Mouse (Mus musculus) heart, adult 11 months (tissue): ENCODE results near the gene Mcrip1.
"Not testable (repeated sequence)": the region's sequence is repeated elsewhere in the genome, so short reads cannot be mapped to it uniquely, and the experiment has no call there.

Experiments used
- DNase-seq: peaks from one replicate; pipeline ENCODE4 v3.0.0; 2022

Mcrip1 gene

DNA sequence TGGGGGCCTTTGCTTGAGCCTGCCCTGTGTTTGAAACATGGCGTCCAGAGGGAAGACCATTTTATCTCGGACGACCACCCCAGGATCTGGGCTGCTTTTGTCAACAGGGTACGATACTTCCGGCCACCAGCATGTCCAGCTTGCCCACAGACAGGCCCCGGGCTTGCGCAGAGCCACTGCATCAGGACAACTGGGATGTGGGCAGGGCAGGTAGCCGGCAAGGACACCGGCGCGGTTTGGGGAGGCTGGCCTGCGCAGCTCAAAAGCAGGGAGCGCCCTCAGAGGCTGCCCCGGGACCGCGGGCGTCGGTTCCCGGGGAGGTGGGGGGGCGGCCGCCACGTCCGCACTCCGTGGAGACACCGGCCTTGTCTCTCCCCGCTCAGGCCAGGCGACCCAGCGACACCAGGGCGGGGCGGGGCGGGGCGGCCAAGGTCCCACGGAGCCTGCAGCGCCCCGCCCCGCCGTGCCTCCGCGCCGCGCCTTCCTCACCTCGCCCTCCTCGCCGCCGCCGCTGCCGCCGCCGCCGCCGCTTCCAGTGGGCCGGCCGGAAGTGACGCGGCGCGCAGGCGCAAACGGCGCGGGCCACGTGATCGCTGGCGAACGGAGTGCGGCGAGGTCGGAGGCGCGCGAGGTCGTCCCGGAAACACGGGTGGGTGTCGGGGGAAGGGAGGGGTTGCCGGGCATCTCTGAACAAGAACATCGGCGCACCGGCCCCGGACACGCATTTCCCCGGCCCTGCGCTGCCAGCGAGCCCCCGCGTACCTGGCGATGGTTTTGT is at the start of gene Mcrip1:
TSS of gene Mcrip1 (minus strand) at position 560 of the 778 bp plus-strand sequence.
- peak; percentile 99 for DNase-seq

DNA sequence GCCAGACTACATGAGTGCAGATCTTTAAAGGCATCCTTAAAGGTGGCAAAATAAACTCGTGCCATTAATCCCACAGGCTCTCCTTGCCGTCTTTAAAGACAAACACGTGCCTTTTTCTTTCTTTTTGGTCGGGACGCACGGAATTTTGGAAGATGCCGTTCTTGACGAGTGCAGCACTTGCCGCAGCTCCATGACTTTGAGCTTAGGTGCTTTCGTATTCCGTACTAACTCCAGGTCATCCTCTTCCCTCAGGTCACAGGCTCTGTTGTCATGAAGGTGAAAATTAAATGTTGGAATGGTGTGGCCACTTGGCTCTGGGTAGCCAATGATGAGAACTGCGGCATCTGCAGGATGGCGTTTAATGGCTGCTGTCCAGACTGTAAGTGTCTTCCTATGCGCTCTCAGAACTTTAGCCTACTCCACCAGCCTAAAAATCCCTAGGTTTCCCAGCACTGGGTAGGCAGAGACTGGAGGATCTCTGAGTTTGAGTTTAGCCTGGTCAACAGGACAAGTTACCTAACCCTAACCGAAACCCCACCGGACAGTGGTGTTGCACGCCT is 49.5 kb upstream of the Mcrip1 start:
- peak; percentile 86 for DNase-seq

DNA sequence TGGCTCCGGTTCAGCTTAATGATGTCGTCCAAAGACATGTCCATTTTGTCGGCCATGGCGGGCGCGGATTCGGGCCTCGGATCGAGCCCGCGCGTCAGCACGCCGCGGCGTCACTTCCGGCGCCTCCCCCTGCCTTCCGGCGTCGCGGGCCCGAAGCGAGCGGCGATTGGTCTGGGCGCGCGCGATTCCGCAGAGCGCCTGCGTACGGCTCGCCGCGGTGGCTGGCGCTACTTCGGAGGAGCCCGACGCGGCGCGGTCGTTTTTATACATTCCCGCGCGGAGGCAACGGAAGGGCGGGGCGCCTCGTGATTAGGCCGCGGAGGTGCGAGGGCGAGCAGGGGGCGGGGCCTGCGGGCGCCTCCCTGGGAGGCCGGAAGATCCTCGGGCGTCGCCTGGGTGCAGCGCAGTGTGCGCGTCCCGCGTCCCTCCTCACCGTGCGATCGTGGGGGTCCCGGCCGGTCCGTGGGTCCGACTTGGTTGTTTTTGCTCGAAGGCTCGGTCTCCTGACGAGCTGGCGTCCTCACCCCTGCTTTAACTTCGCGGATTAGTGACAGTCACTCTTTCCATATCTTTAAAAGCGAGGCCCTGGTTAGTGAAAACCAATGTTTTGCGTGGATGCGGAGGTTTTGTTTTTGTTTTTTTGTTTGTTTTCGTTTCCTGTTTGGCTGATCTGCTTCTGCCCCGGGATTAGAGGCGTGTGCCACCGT is 48.9 kb upstream of the Mcrip1 start, which contains the start of the genes Alyref and Anapc11:
TSS of gene Alyref (minus strand) at position 83 of the 707 bp plus-strand sequence.
TSS of gene Anapc11 (plus strand) at position 139 of the 707 bp plus-strand sequence.
- DNase-seq, result peak; percentile 99

DNA sequence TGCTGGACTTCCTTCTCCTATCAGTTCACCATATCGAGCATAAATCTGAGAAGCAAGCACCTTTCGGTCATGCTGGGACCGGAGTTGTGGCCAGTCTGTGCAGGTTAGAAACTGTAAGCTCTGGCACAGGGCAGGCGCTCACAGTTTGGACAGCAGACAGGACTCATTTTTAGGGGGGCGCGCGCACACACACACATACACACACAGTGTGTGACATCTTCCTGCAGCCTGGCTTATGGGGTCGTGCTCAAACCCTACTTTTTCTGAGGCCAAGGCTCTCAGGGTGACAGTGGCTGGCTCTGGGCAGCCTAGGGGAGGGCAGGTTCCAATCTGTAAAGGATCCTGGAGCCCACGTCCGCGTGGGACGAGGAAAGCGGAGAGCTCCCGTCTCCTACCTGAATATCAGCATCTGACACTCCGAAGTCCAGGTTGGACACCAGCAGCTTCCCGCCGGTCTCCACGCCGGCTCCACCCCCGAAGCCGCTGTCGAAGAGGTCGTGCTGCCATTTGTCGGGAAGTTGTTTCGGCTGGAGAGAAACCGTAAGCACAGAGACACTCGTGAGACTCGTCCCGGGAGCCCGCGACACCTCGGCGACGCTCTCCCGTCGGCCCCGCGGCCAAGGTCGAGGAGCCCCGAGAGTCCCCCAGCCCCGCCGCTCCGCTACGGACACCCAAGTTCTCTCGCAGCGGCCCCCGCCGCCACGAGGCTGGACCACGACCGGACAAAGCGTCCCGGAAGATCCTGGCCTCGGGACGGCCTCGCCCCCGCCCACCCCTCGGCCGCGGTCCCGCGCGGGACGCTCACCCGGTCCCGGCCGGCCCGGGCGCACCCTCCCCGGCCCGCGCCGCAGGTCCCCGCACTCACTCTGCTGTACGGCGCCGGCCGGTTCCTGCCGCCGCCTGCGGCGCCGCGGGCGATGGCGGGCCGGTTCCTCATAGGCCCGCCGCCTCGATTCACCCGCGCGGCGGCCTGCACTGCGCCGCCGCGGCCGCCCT is 48.0 kb upstream of the Mcrip1 start:
- peak; percentile 93 for DNase-seq

DNA sequence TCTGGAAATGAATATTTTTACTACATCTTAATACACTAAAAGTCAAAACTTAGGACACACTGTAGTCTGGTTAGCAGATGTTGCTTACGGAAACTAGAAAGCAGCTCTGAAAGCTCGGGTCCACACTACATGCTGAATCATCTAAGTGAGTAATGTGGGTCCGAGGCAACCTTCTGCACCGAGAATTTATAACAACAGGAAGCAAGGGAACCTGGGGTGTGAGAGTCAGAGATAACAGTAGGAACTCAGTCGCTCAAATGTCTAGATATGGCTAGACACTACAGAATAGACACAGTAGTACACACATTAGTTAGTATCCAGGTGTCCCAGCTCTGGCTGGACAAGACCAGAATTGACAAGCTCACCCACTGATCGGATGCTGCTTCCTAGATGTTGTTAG is 39.0 kb upstream of the Mcrip1 start:
- no peak for DNase-seq

DNA sequence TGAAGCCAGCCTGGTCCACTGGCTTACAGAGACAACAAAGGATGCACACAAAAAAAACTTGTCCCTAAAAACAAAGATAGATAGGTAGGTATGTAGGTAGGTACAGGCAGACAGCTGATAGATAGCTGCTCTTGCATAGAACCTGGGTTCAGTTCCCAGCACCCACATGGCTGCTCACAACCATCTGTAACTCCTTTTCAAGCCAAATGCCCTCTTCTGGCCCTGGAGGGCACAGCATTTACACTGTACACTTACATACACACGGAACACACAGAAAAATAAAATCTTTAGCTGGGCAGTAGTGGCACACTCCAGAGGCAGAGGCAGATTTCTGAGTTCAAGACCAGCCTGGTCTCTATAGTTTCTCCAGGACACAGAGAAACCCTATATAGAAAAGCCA is 34.4 kb upstream of the Mcrip1 start:
- DNase-seq, result no peak

DNA sequence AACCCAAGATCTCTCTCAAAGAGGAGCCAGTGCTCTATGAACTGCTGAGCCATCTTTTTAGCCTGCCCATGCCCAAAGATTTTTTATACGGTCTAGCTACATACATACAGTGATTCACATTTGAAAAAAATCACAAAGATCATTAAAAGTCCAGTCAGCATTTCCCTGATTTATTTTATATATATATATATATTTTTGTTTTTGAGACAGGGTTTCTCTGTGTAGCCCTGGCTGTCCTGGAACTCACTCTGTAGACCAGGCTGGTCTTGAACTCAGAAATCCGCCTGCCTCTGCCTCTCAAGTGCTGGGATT is 33.4 kb upstream of the Mcrip1 start:
- not testable (repeated sequence) for DNase-seq

DNA sequence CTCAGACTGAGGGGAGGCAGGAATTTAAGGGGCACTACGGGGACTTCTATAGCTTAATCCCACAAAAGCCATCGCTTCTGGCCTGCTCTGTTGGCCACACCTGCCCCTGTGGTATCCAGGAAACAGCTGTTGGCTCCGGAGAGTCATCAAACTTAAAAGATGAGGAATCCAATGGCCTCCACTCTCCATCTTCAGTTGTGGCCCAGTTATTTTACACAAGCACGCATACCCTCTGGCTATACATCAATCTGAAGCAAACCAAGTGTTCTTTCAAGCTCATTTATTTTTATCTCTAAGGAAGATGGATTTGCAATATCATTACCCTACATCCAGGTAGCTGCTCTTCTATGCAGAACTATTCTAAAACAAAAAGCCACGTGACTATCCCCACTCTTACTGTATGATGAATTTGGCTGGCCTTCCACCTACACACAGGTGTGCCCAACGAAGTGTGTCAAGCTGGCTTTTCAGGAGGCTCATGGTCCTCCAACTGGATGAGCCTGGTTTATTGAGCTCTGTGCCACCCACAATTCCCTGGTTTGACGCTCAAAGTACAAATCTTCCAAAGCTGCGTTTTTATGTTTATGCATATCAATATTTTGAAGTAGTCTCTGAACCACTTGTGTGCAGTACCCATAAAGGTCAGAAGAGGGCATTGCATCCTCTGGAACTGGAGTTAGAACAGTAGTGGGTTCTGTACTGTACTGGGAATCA is 32.9 kb upstream of the Mcrip1 start:
- DNase-seq, result peak; percentile 89

DNA sequence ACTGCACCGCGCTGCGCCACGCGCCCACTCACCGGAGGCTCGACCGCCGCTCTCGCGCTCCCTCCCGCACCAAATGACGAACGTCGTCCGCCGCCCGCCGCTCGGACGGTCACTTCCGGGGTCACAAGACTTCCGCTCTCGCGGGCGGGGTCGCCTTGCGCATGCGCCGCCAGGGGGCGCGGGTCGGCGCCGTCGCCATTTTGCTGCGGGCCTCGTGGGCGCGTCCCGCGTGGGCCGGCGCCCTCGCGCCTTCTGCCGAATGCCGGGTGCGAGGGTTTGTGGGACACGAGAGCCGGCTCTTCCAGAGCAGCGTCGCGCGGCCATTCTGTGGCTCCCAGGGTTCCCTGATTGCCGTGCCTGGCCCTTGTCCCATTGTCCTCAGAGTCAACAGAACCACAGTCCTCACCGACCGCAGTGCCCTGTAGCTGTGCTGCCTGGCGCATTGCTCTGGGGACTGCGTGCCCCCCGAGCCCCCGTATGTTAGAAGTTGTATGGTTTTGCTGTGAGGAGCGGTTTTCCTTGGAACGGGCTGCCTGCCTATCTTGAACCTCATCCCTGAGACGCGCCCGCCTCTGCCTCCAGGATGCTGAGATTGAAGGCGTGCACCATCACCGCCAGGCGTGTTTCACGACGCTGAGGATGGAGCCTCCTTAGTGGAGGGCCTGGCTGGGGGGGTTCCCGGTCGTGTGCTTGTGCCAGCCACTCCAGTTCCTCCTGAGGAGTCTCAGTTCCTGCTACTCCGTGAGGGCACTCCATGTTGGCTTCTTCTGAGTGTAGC is 32.2 kb upstream of the Mcrip1 start, which contains the start of gene Arhgdia:
TSS of gene Arhgdia (minus strand) at position 135 of the 778 bp plus-strand sequence.
- DNase-seq, result peak; percentile 99

DNA sequence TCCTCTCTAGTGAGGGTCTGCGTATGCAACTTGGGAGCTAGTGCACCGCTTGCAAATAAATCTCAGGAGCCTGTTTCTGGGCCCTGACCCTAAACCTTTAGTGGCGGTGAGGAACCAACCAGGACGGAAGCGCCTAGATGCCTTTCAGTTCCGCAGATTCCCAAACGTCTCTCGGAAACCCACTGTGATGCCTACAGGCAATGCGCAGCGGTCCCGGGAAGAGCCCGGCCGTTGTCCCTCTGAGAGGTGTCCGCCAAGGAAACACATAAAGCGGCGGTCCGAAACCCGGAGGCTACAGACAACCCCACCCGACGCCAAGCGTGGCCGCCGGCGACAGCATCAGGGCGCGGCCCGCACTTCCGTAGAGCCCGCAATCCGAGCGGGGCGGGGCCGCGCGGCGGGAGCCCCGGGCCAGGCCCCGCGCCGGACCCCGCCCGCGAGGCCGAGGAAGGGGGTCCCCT is 31.4 kb upstream of the Mcrip1 start:
- DNase-seq, result peak; percentile 96

DNA sequence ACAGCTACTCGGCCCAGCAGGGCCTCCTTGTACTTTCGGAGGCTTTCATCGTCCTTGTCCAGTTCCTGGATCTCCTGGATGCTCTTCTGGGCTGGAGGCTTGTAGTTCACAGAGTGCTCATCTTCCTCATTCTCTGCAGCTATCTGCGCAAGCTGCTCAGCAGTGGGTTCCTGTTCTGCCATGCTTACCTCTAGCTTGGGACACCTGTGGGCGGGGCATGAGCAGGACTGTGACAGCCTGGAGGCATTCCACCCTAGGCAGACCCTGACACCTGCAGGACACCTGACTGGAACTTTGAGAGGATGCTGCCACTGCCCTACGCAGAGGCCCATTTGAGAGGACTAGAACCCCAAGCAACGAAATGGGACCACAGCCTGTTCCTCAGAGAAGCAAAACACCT is 30.7 kb upstream of the Mcrip1 start:
- peak; percentile 96 for DNase-seq

DNA sequence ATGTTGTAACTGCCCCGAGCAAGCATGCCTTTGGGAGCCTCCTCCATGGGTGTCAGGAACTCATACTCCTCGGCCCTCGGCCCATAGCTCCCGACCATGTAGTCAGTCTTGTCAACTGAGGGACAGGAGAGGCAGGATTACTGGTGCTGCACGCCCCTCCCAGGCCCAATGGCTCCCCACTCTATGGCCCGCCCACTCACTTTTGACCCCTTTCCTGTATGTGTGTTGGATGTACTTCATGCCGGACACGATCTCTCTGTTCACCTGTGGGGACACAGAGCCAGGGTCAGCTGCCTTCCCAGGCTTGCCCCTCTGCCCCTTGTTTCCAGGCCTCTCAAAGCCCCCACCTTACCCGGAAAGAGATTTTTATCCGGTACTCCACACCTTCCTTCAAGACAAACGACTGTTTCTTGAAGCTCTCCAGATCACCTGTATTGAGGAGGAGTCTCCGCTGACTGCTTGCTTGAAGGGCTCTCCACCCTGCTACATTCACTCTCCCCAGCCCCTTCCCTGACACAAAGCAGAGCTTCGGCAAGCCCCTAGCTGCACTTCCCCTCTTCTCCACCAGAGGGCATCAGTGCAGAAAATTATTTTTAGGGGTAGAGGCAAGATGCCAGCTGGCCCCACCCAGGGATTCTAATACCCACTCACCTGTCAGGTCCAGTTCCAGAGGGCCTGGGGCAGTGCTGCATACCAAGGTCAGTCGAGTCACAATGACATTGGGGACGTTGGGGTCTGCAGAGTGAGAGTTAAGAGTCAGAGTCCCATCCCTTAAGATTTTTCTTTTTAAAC is 30.0 kb upstream of the Mcrip1 start:
- DNase-seq, result peak; percentile 96

DNA sequence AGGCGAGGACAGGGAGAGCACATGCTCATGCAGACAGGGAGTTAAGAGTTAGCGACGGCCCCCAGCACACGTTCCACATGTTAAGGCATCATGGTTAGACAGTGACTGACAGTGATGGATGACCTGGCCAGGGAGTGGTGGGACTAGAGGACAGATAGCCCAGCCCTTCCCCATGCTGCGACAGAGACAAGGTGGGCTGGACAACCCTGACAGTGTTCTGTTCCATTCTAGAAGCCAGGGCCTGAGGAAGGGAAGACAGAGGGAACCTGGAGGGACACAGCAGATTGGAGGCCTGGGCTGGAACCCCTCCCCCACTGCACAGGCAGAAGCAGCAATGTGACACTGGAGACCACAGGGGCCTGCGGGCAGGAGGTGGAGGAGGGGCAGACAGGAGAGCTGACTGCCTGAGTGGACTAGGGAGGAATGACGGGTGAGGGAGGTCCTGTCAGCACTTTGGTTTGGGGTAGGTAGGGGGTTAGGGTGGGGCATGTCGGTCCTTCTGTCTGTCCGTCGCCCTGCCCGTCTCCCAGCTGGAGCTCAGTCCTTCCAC is 29.2 kb upstream of the Mcrip1 start:
- peak; percentile 94 for DNase-seq

DNA sequence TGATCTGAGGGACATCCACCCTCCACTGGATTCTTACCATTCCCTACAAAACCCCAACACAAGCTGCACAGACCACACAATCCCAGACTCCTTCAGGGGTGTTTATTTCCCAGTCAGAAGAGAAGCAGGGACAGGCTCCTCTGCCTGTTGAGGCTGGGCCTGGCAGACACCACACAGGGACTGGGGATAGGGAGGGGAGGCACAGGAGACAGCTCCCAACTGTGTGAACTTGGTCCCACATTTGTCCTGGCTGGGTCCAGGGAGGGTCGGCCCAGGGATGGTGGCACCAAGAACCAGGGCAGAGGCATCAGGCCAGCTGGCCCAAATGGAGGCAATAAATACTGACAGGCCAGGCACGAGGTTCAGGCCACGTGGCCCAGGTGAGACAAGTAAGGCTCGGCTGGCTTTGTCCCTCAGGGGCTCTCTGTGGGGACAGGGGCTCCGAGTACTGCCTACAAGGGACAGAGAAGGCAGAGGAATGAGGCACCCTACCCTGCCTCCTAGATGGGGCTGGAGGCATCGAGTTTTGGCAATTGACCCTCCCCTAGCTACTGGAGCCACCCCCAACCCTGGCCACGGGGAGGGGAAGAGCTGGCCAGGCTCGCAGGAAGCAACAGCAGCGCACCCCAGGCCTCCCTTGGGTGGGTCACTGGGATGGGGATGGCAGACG is 28.6 kb upstream of the Mcrip1 start:
- peak; percentile 93 for DNase-seq

DNA sequence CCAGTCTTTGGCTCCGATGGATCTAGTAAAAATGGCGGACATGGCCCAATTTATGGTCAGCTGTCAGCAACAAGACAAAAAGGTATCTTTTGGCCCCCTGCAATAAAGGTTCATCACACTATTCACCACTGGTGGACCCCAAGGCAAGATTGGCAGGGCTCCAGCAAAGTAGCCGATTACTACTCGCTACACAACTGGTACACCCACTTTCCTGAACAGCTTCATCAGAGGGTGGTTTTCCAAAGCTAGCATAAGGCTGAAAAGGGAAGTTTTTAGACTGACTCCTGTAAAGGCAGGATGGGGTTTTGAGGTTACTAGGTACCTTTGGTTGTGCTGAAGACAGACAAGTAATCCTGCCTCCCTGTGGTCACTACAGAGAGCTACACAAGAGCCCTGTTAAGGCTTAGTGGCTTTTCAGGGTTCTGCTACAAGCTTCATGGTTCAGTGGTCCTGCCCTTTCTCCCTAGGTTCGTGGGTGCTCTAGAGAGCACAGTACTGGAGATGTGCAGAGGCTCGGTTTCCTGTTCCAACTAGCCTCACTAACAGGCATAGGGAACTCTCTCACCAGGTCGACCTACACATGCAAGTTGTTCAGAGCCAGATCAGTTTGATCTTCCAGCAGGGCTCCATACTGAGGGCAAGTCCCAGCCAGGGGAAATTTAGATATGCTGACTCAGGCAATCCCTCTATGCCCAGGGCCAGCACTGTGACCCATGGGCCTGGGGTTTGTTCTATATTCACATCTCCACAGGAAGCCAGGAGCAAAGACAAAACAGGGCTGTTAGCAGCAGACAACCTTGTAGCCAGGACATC is 27.9 kb upstream of the Mcrip1 start:
- DNase-seq, result peak; percentile 92

DNA sequence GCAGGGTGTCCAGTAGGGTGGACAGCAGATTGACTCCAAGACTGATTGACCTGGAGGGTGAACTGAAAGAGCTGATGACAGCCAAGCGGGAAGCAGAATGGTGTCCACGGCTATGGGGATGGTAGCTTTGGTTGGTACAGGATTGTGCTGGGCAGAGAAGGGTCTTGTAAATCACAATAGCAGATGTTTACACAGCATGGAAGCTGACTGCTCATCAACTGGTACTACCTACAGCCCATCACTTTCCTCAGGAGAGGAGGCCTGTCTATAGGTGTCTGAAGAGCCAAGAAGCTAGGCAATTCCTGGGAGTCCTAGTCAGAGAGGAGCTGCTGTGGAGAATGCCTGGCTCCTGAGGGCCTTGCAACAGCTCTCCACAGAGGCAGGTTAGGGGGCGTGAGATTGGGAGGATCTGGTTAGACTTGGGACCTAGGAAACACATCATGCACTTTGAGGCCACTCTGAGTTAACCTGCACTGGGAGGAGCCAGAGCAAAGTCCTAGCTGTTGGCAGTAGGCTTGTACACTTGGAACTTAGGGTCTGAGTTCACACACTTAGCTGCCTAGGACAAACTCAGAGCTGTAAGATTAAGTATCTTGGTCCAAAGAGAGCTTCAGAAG is 26.9 kb upstream of the Mcrip1 start:
- peak; percentile 87 for DNase-seq

DNA sequence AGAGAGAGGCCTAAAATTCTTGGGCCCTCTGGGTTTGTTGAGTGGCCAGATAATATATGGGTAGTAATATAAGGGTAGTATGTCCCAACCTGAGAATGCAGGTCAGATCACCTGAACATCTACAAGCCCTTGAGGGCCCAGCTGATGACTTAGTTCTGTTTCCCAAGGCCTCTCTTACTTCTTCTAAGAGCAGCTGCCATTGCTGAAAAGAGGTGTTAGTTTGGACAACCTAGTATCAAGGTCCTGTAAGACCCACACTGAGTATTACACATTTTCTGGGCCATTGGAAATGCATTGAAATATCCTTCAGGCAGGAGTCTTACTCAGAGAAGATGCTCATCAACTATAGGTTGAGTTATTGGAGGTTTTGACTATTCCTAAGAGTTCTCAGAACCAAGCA is 26.4 kb upstream of the Mcrip1 start:
- DNase-seq, result no peak

DNA sequence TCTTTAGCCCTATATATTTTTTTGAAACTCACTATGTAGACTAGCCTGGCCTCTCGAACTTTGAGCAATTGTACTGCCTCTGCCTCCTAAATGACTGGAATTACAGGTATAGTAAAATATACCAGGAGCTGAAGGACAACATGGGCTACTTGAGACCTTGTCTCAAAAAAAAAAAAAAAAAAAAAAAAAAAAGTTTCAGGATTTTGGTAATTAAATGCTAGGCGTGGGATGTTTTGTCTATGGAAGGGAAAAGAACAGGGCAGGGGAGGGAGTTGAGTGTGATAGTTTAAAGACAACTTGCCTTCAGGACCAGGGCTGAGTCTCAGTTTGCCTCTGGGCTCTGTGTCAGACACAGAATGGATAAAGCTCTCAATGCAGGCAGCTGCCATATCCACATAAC is 25.5 kb upstream of the Mcrip1 start:
- no peak for DNase-seq
